Mouse (Mus musculus) neural tube, embryonic 11.5 days (tissue): ENCODE results near the gene Sufu. TPM values are rescaled to one million over a fixed set of nuclear protein-coding genes. Genes with fewer than 3 reads are reported as not detected.

Experiments used
- ATAC-seq: fragments of 200-750 bp; cut with Nextera tagmentation; 2 replicates; pipeline ENCODE4 v1.8.0; 2017; ENCODE audit warnings: moderate number of reproducible peaks, mild to moderate bottlenecking, moderate TSS enrichment, moderate library complexity; ENCODE audit not compliant: insufficient read depth, low FRiP score, low TSS enrichment
- DNase-seq: peaks from one replicate; pipeline ENCODE4 v3.0.0-alpha.2; 2015; ENCODE audit warnings: low spot score
- H3K27ac ChIP-seq: fragments of 300-500 bp; sonication (generic); 2 replicates; pipeline ENCODE4 v1.5.1; 2014; ENCODE audit warnings: low read depth, mild to moderate bottlenecking, low read length
- H3K27me3 ChIP-seq: fragments of 300-500 bp; sonication (generic); 2 replicates; pipeline ENCODE4 v1.6.1; 2014; ENCODE audit warnings: mild to moderate bottlenecking, low read length, mixed read lengths; ENCODE audit not compliant: control insufficient read depth, insufficient read depth
- H3K36me3 ChIP-seq: fragments of 300-500 bp; sonication (generic); 2 replicates; pipeline ENCODE4 v1.6.1; 2014; ENCODE audit warnings: mild to moderate bottlenecking, low read length, moderate library complexity, mixed read lengths; ENCODE audit not compliant: control insufficient read depth, insufficient read depth
- H3K4me1 ChIP-seq: fragments of 300-500 bp; sonication (generic); 2 replicates; pipeline ENCODE4 v1.6.1; 2014; ENCODE audit warnings: low read length, mixed read lengths; ENCODE audit not compliant: control insufficient read depth, insufficient read depth
- H3K4me2 ChIP-seq: fragments of 300-500 bp; sonication (generic); 2 replicates; pipeline ENCODE4 v1.6.1; 2014; ENCODE audit warnings: low read depth, mild to moderate bottlenecking, moderate library complexity
- H3K4me3 ChIP-seq: fragments of 300-500 bp; sonication (generic); 2 replicates; pipeline ENCODE4 v1.5.1; 2014; ENCODE audit warnings: low read depth, low read length
- H3K9ac ChIP-seq: fragments of 300-500 bp; sonication (generic); 2 replicates; pipeline ENCODE4 v1.6.1; 2014; ENCODE audit warnings: mild to moderate bottlenecking, low read length
- H3K9me3 ChIP-seq: fragments of 300-500 bp; sonication (generic); 2 replicates; pipeline ENCODE4 v1.6.1; 2016; ENCODE audit warnings: low read length; ENCODE audit not compliant: control insufficient read depth
- WGBS: fragments of 180-500 bp; shearing (Covaris S2); extraction: QIAGEN DNeasy Blood & Tissue Kit; methylation state at CpG from one replicate; pipeline ENCODE4 v1.1.7; 2014; 5-methylcytosine and 5-hydroxymethylcytosine counted together
- polyA plus RNA-seq: library from polyadenylated mRNA; unstranded; fragments of >200 nt; fragmentation: Nextera tagmentation; extraction: Ambion mirVana; gene quantifications from 2 replicates; pipeline ENCODE4 v1.2.1, GENCODE M21; 2014

The Sufu gene
- polyA plus RNA-seq, 1 experiment from 2014 or later: 44.1 TPM

DNA sequence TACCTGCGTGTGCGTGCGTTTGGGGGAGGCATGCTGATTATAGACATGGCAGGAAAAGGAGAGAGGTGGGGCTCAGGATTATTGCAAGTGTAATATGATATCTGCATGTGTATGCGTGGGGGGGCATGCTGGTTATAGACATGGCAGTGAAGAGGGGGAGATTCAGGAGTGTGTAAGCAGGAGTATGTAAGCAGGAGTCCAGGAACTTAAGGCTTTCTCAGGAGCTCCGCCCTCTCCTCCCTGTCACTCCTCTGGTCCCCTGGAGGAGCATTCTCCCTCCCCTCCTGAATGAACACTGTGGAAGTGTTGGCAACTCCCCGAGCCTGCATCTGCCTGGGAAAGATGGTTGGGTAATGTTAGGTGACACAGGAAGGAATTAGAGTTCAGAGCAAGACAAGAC, 51.2 kb downstream of the Sufu start:
- 57% methylated on average over 6 of the region's 6 CpGs for WGBS
- no peak overlapping the region for H3K9ac ChIP-seq
- no peaks in the 10 kb centered on the region for H3K27me3 ChIP-seq
- H3K4me3 ChIP-seq: no peak overlapping the region
- peaks cover 25% of the 10 kb centered on the region for H3K4me1 ChIP-seq
- no peak overlapping the region for H3K27ac ChIP-seq
- H3K9me3 ChIP-seq: no peaks in the 10 kb centered on the region
- ATAC-seq (no peak), DNase-seq (no peak)
- no peaks in the 10 kb centered on the region for H3K36me3 ChIP-seq
- H3K4me2 ChIP-seq: no peak overlapping the region

DNA sequence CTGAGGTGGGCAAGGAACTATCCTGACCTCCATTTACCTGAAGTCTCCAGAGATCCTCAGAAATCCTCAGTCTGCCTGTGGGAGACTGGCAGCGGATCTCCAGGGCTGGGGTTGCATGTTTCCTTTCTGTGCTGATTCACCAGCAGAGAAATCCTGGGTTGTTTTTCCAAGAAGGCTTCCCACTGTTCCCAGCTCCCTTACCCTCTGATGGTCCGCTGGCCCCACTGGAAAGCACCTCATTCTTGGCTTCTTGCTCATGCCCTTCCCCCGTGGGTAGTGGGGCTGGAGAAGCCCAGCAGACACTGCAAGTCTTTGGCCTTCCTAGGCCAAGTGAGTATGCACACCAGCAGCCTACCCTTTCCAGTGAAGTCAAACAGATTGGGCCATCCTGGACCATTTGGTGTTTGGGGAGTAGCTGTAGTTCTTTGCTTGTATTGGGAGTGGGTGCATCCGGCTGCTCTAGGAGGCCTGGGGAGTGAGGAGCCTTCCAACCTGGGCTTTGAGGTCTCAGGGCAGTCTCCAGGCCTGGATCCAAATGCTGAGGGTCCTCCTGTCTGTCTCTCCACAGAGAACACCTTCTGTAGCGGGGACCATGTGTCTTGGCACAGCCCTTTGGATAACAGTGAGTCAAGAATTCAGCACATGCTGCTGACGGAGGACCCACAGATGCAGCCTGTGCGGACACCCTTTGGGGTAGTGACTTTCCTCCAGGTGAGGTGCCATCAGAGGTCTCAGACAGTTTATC, 52.7 kb downstream of the Sufu start:
- H3K36me3 ChIP-seq: no peaks in the 10 kb centered on the region; the same call in 1 of the 2 replicates
- DNase-seq (no peak), ATAC-seq (no peak)
- peaks cover 15% of the 10 kb centered on the region for H3K4me1 ChIP-seq
- H3K27ac ChIP-seq: no peak overlapping the region
- no peaks in the 10 kb centered on the region for H3K27me3 ChIP-seq
- H3K4me2 ChIP-seq: no peak overlapping the region
- H3K4me3 ChIP-seq: no peak overlapping the region
- H3K9me3 ChIP-seq: no peaks in the 10 kb centered on the region
- H3K9ac ChIP-seq: no peak overlapping the region
- 78% methylated on average over 7 of the region's 7 CpGs for WGBS

DNA sequence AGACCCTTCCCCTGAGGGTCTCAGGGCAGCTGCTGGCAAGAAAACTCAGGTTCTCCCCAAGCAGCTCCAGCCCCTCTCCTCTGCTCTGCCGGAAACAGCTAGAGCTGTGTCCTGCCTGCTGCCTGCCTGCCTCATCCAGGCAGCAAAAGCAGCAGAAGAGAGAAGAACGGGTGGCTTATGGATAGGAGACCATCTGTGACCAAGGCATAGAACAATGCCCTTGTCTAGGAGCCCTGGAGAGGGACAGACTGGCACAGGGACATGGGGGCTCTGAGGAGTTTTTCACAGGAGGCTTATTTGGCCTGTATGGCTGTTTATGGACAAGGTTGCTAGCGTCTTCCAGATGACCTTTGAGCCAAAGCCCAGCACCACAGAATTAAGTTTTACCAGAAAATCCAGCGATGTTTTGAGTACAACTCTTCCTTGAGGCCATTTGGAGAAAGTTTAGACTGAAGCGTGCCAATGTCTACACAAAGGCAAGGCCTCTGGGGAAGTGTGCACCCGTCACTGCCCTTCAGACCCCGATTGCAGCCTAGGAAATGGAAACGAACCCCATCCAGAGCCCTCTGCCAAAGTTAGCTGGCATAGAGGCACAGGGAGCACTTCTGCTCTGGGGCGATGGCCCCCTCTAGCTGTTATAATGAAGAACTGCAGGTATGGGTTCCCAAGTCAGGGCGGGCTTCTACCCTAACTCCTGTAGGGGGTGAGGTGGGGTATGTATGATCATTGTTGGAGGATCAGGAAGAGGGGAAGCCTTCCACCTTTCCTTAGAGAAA, 55.5 kb downstream of the Sufu start:
- Histone ChIP-seq H3K9ac (no peak overlapping the region), H3K4me3 (no peak overlapping the region), H3K27ac (no peak overlapping the region), H3K36me3 (peaks cover 2% of the 10 kb centered on the region; the same call in 1 of the 2 replicates), H3K27me3 (no peaks in the 10 kb centered on the region), H3K9me3 (no peaks in the 10 kb centered on the region), H3K4me1 (peaks cover 11% of the 10 kb centered on the region), H3K4me2 (no peak overlapping the region)
- no peak for ATAC-seq
- DNase-seq: peak; percentile 58
- WGBS: 44% methylated on average over 10 of the region's 10 CpGs

DNA sequence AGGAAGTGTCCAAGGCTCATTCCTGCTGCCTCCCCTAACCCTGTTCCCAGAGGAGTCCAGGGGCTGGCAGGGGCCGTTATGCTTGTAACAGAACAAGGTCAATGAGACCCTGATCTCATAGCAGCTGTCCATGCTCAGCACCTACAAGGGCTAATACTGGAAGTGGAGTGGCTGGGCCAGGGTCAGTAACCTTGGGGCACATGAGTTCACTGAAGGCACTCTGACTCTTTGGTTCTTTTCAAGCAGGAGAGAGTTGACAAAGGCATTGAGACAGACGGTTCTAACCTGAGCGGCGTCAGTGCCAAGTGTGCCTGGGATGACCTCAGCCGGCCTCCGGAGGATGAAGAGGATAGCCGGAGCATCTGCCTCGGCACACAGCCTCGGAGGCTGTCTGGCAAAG, 56.2 kb downstream of the Sufu start:
- Histone ChIP-seq H3K9ac (no peak overlapping the region; the same call in 1 of the 2 replicates), H3K36me3 (peaks cover 2% of the 10 kb centered on the region; the same call in 1 of the 2 replicates), H3K4me2 (no peak overlapping the region), H3K4me1 (peaks cover 5% of the 10 kb centered on the region), H3K9me3 (no peaks in the 10 kb centered on the region), H3K27me3 (no peaks in the 10 kb centered on the region), H3K4me3 (no peak overlapping the region), H3K27ac (no peak overlapping the region)
- WGBS: 88% methylated on average over 9 of the region's 9 CpGs
- no peak for ATAC-seq
- DNase-seq: no peak

- DNase-seq: no peak
- WGBS: 79% methylated on average over 20 of the region's 20 CpGs
- ATAC-seq: no peak
- Histone ChIP-seq H3K36me3 (peaks cover 6% of the 10 kb centered on the region), H3K4me1 (no peaks in the 10 kb centered on the region), H3K27me3 (no peaks in the 10 kb centered on the region), H3K4me3 (no peak overlapping the region), H3K9ac (no peak overlapping the region), H3K27ac (no peak overlapping the region), H3K4me2 (no peak overlapping the region), H3K9me3 (no peaks in the 10 kb centered on the region)
Measured at GRCm38 (mm10) chr19:46454126-46454880, 57.6 kb downstream of the Sufu start.

DNA sequence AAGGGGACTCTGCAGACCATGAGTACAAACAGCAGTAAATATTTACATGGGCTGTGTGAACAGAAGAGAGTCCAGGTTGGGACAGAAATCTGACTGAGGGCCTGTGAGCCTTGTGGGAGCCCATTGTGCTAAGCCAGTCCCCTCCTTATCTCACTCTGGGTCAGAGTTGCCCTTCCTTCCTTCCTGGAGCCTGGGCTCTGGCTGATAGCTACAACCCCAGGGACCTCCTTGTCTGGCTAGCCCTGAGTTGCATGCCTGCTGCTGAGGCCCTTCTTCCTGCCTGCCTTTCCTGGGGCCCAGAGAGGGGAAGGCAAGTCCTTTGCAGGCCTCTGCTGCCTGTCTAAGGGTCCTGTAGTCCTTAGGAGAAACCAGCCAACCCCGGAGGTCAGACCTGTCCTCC, 58.3 kb downstream of the Sufu start:
- Histone ChIP-seq H3K4me3 (no peak overlapping the region), H3K36me3 (peaks cover 6% of the 10 kb centered on the region), H3K27ac (peak overlapping the region; percentile 23; the same call in 1 of the 2 replicates), H3K9me3 (no peaks in the 10 kb centered on the region), H3K4me1 (no peaks in the 10 kb centered on the region), H3K9ac (no peak overlapping the region), H3K4me2 (no peak overlapping the region), H3K27me3 (no peaks in the 10 kb centered on the region)
- 64% methylated on average over 1 of the region's 1 CpGs for WGBS
- ATAC-seq: no peak
- DNase-seq: no peak

GRCm38 (mm10) chr19:46455556-46455955, 58.9 kb downstream of the Sufu start:
- peak overlapping the region; percentile 23; the same call in 1 of the 2 replicates for H3K27ac ChIP-seq
- no peak overlapping the region for H3K4me2 ChIP-seq
- H3K9ac ChIP-seq: no peak overlapping the region
- no peak for DNase-seq
- 94% methylated on average over 8 of the region's 8 CpGs for WGBS
- peaks cover 6% of the 10 kb centered on the region for H3K36me3 ChIP-seq
- H3K4me1 ChIP-seq: no peaks in the 10 kb centered on the region
- no peaks in the 10 kb centered on the region for H3K27me3 ChIP-seq
- H3K4me3 ChIP-seq: no peak overlapping the region
- H3K9me3 ChIP-seq: no peaks in the 10 kb centered on the region
- ATAC-seq: no peak

DNA sequence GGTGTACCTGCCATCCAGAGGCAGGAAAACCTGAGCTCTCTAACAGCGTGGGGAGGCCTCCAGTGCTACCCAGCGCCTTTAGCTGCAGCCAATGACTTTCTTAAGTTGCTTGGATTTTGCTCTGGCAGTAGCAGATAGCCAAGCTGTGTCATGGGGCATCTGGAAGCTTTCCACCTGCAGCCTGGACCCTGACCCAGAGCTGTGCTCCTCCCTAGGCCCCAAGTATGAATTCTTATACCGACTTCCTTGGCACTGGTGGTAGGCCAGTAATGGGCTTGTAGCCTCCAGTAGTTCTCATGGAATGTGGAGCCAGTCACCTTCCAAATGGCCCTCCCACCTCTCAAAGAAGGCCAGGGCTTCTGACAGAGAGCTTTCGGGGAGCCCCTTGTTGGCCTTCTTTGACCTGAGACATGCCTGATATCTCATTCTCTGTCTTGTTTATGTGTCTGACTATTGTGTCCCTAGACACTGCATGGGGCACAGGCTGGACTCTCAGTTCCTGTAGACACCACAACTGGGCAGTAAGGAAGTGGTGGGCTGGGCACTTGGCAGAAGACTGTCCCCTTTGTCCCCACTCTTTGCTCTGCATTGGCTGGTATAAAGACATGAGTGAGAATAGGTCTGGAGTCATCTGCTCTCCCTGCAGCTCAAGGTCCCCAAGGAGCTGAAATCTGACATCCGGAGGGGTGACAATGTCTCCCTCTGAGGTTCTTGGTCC, 59.5 kb downstream of the Sufu start:
- H3K9me3 ChIP-seq: no peaks in the 10 kb centered on the region
- no peak overlapping the region for H3K4me2 ChIP-seq
- peak overlapping the region; percentile 27; the same call in 1 of the 2 replicates for H3K27ac ChIP-seq
- DNase-seq: no peak
- H3K36me3 ChIP-seq: peaks cover 6% of the 10 kb centered on the region
- no peak for ATAC-seq
- no peaks in the 10 kb centered on the region for H3K27me3 ChIP-seq
- WGBS: 90% methylated on average over 5 of the region's 5 CpGs
- H3K9ac ChIP-seq: no peak overlapping the region
- no peaks in the 10 kb centered on the region for H3K4me1 ChIP-seq
- no peak overlapping the region for H3K4me3 ChIP-seq
